Mouse (Mus musculus) A20 (cell line): ENCODE measurements at regions not wholly inside any gene's neighbourhood (a gene's known extent, or its start where the extent isn't known, plus 50 kb on each side); places are given as distances from the start of the nearest gene placed in this dataset.
"Not testable (repeated sequence)": the region's sequence is repeated elsewhere in the genome, so short reads cannot be mapped to it uniquely, and the experiment has no call there.

ENCODE experiments used
- DNase-seq: peaks from one replicate; pipeline ENCODE4 v3.0.0-alpha.2; 2011; ENCODE audit warnings: low read depth, low spot score

- not testable (repeated sequence) for DNase-seq
Observed at GRCm38 (mm10) chr5:3244067-3244466, 97.2 kb upstream of the Cdk6 start.

GRCm38 (mm10) chr5:3247333-3247732 lies 94.0 kb upstream of the Cdk6 start:
- peak; percentile 52 for DNase-seq

GRCm38 (mm10) chr5:3250273-3250672 lies 91.0 kb upstream of the Cdk6 start:
- DNase-seq, result no peak

- DNase-seq, result no peak
Observed at GRCm38 (mm10) chr5:3260289-3260688, 81.0 kb upstream of the Cdk6 start.

- DNase-seq, result not testable (repeated sequence)
Observed at GRCm38 (mm10) chr5:3264988-3265738, 76.1 kb upstream of the Cdk6 start.

- DNase-seq, result no peak
Observed at GRCm38 (mm10) chr5:3267021-3267420, 74.3 kb upstream of the Cdk6 start.

- no peak for DNase-seq
Observed at GRCm38 (mm10) chr5:3269760-3270159, 71.5 kb upstream of the Cdk6 start.

GRCm38 (mm10) chr5:3273140-3273539 lies 68.1 kb upstream of the Cdk6 start:
- DNase-seq, result peak; percentile 82

GRCm38 (mm10) chr5:3277241-3277640 lies 64.0 kb upstream of the Cdk6 start:
- DNase-seq, result not testable (repeated sequence)

- DNase-seq, result not testable (repeated sequence)
Observed at GRCm38 (mm10) chr5:3278956-3279355, 62.3 kb upstream of the Cdk6 start.

- DNase-seq, result not testable (repeated sequence)
Observed at GRCm38 (mm10) chr5:3281911-3282506, 59.3 kb upstream of the Cdk6 start.

- DNase-seq, result no peak
Observed at GRCm38 (mm10) chr5:3283083-3283482, 58.2 kb upstream of the Cdk6 start.

GRCm38 (mm10) chr5:3284335-3284734 lies 57.0 kb upstream of the Cdk6 start:
- not testable (repeated sequence) for DNase-seq

- DNase-seq, result not testable (repeated sequence)
Observed at GRCm38 (mm10) chr5:3289991-3290417, 51.3 kb upstream of the Cdk6 start.
